Mouse (Mus musculus): ENCODE results near the gene Csnk1e.
"Not testable (repeated sequence)": the region's sequence is repeated elsewhere in the genome, so short reads cannot be mapped to it uniquely, and the experiment has no call there.

Csnk1e gene

GRCm38 (mm10) chr15:79455106-79455810 is at the start of gene Csnk1e:
Csnk1e (minus strand) TSS chr15:79455566.
- DNase-seq, result no peak

GRCm38 (mm10) chr15:79504707-79505452 is 49.5 kb upstream of the Csnk1e start, which contains the start of gene Kcnj4:
Kcnj4 (minus strand) TSS chr15:79505241.
- DNase-seq, result no peak

GRCm38 (mm10) chr15:79503438-79503837 is 48.1 kb upstream of the Csnk1e start:
- DNase-seq, result no peak

GRCm38 (mm10) chr15:79502891-79503341 is 47.5 kb upstream of the Csnk1e start:
- DNase-seq, result no peak

- DNase-seq, result no peak
Measured at GRCm38 (mm10) chr15:79500110-79500509, 44.7 kb upstream of the Csnk1e start.

- DNase-seq, result no peak
Measured at GRCm38 (mm10) chr15:79493527-79493926, 38.2 kb upstream of the Csnk1e start.

GRCm38 (mm10) chr15:79489463-79489862 is 34.1 kb upstream of the Csnk1e start:
- DNase-seq, result no peak

GRCm38 (mm10) chr15:79481181-79481688 is 25.9 kb upstream of the Csnk1e start:
- no peak for DNase-seq

- no peak for DNase-seq
Measured at GRCm38 (mm10) chr15:79477227-79477626, 21.9 kb upstream of the Csnk1e start.

- no peak for DNase-seq
Measured at GRCm38 (mm10) chr15:79473638-79474355, 18.4 kb upstream of the Csnk1e start.

GRCm38 (mm10) chr15:79473042-79473441 is 17.7 kb upstream of the Csnk1e start:
- no peak for DNase-seq

GRCm38 (mm10) chr15:79471095-79471494 is 15.7 kb upstream of the Csnk1e start:
- no peak for DNase-seq

- DNase-seq, result no peak
Measured at GRCm38 (mm10) chr15:79470583-79470982, 15.2 kb upstream of the Csnk1e start.

GRCm38 (mm10) chr15:79469577-79469976 is 14.2 kb upstream of the Csnk1e start:
- no peak for DNase-seq

- DNase-seq, result peak; percentile 80
Measured at GRCm38 (mm10) chr15:79466601-79467286, 11.4 kb upstream of the Csnk1e start.

- DNase-seq, result no peak
Measured at GRCm38 (mm10) chr15:79456546-79456945, 1.2 kb upstream of the Csnk1e start.

- not testable (repeated sequence) for DNase-seq
Measured at GRCm38 (mm10) chr15:79456104-79456503, 738 bp upstream of the Csnk1e start.

- no peak for DNase-seq
Measured at GRCm38 (mm10) chr15:79453831-79454230, 1.5 kb downstream of the Csnk1e start.

- DNase-seq, result no peak
Measured at GRCm38 (mm10) chr15:79448041-79448440, 7.3 kb downstream of the Csnk1e start.

GRCm38 (mm10) chr15:79445786-79446654 is 9.3 kb downstream of the Csnk1e start:
- no peak for DNase-seq

GRCm38 (mm10) chr15:79443856-79444410 is 11.4 kb downstream of the Csnk1e start:
- no peak for DNase-seq
